Mouse (Mus musculus) kidney, embryonic 14.5 days (tissue): ENCODE data around the gene Gm26602. TPM values are rescaled to one million over a fixed set of nuclear protein-coding genes. Genes with fewer than 3 reads are reported as not detected.
"Not testable (repeated sequence)": the region's sequence is repeated elsewhere in the genome, so short reads cannot be mapped to it uniquely, and the experiment has no call there.

Source experiments
- ATAC-seq: fragments of 200-750 bp; cut with Nextera tagmentation; 2 replicates; pipeline ENCODE4 v1.8.0; 2017; ENCODE audit warnings: moderate number of reproducible peaks, mild to moderate bottlenecking, moderate TSS enrichment, moderate library complexity; ENCODE audit not compliant: low FRiP score, low TSS enrichment
- H3K27ac ChIP-seq: fragments of 300-500 bp; sonication (generic); 2 replicates; pipeline ENCODE4 v1.5.1; 2014; ENCODE audit warnings: low read depth, mild to moderate bottlenecking, low read length, moderate library complexity, mixed read lengths
- H3K27me3 ChIP-seq: fragments of 300-500 bp; sonication (generic); 2 replicates; pipeline ENCODE4 v1.6.1; 2014; ENCODE audit warnings: mild to moderate bottlenecking, low read length; ENCODE audit not compliant: control insufficient read depth, insufficient read depth
- H3K36me3 ChIP-seq: fragments of 300-500 bp; sonication (generic); 2 replicates; pipeline ENCODE4 v1.6.1; 2014; ENCODE audit warnings: low read length, mixed read lengths; ENCODE audit not compliant: control insufficient read depth, insufficient read depth
- H3K4me1 ChIP-seq: fragments of 300-500 bp; sonication (generic); 2 replicates; pipeline ENCODE4 v1.6.1; 2014; ENCODE audit warnings: low read length, mixed read lengths; ENCODE audit not compliant: control insufficient read depth, insufficient read depth
- H3K4me2 ChIP-seq: fragments of 300-500 bp; sonication (generic); replicated peaks from 2 replicates; pipeline ENCODE4 v1.6.1; 2014; ENCODE audit warnings: low read depth, mild to moderate bottlenecking, low read length
- H3K4me3 ChIP-seq: fragments of 300-500 bp; sonication (generic); 2 replicates; pipeline ENCODE4 v1.5.1; 2014; ENCODE audit warnings: mild to moderate bottlenecking, low read length
- H3K9ac ChIP-seq: fragments of 300-500 bp; sonication (generic); 2 replicates; pipeline ENCODE4 v1.6.1; 2014; ENCODE audit warnings: low read depth, mild to moderate bottlenecking, low read length, moderate library complexity
- H3K9me3 ChIP-seq: fragments of 300-500 bp; sonication (generic); 2 replicates; pipeline ENCODE4 v1.6.1; 2016; ENCODE audit warnings: low read length; ENCODE audit not compliant: control insufficient read depth
- WGBS: fragments of 180-500 bp; shearing (Covaris S2); extraction: QIAGEN DNeasy Blood & Tissue Kit; methylation state at CpG from one replicate; pipeline ENCODE4 v1.1.7; 2014; 5-methylcytosine and 5-hydroxymethylcytosine counted together
- polyA plus RNA-seq: library from polyadenylated mRNA; unstranded; fragments of >200 nt; fragmentation: Nextera tagmentation; extraction: Ambion mirVana; gene quantifications from 2 replicates; pipeline ENCODE4 v1.2.1, GENCODE M21; 2014

Gene Gm26602
- polyA plus RNA-seq, 1 experiment from 2014 or later, result 10.8 TPM

GRCm38 (mm10) chr10:79881981-79882380 lies 28.7 kb upstream of the Gm26602 start:
- no peaks in the 10 kb centered on the region for H3K9me3 ChIP-seq
- ATAC-seq, result 0 out of 2 replicates have a peak, but pooled peaks have one; percentile 30
- H3K4me3 ChIP-seq, result peak overlapping the region; percentile 17; the same call in 1 of the 2 replicates
- no peak overlapping the region for H3K27ac ChIP-seq
- H3K9ac ChIP-seq, result peak overlapping the region; percentile 29; the same call in 1 of the 2 replicates
- H3K27me3 ChIP-seq, result no peaks in the 10 kb centered on the region
- 7% methylated on average over 22 of the region's 22 CpGs for WGBS
- H3K4me1 ChIP-seq, result peaks cover 30% of the 10 kb centered on the region; the same call in 1 of the 2 replicates
- peak overlapping the region; percentile 41 for H3K4me2 ChIP-seq
- no peaks in the 10 kb centered on the region for H3K36me3 ChIP-seq

- H3K4me3 ChIP-seq, result no peak overlapping the region
- ATAC-seq, result 0 out of 2 replicates have a peak, but pooled peaks have one; percentile 4
- H3K4me1 ChIP-seq, result peaks cover 25% of the 10 kb centered on the region; the same call in 1 of the 2 replicates
- no peaks in the 10 kb centered on the region for H3K36me3 ChIP-seq
- 0 out of 2 replicates have a peak overlapping the region, but pooled peaks have one; percentile 13 for H3K4me2 ChIP-seq
- WGBS, result 13% methylated on average over 22 of the region's 22 CpGs
- H3K9ac ChIP-seq, result peak overlapping the region; percentile 19; the same call in 1 of the 2 replicates
- H3K9me3 ChIP-seq, result no peaks in the 10 kb centered on the region
- no peaks in the 10 kb centered on the region for H3K27me3 ChIP-seq
- H3K27ac ChIP-seq, result no peak overlapping the region
These were observed 27.2 kb upstream of the Gm26602 start for GRCm38 (mm10) chr10:79883297-79884084.

GRCm38 (mm10) chr10:79884446-79884845 lies 26.2 kb upstream of the Gm26602 start:
- no peak overlapping the region for H3K27ac ChIP-seq
- H3K9me3 ChIP-seq, result no peaks in the 10 kb centered on the region
- no peak overlapping the region for H3K4me2 ChIP-seq
- no peaks in the 10 kb centered on the region for H3K27me3 ChIP-seq
- no peak overlapping the region for H3K9ac ChIP-seq
- 61% methylated on average over 4 of the region's 4 CpGs for WGBS
- ATAC-seq, result no peak
- H3K36me3 ChIP-seq, result no peaks in the 10 kb centered on the region
- H3K4me1 ChIP-seq, result peaks cover 25% of the 10 kb centered on the region; the same call in 1 of the 2 replicates
- H3K4me3 ChIP-seq, result no peak overlapping the region

GRCm38 (mm10) chr10:79884938-79885337 lies 25.7 kb upstream of the Gm26602 start:
- H3K9me3 ChIP-seq, H3K9ac ChIP-seq, ATAC-seq, H3K36me3 ChIP-seq, H3K4me2 ChIP-seq, H3K4me3 ChIP-seq, H3K27me3 ChIP-seq, H3K27ac ChIP-seq: not testable (repeated sequence)
- H3K4me1 ChIP-seq, result peaks cover 25% of the 10 kb centered on the region; the same call in 1 of the 2 replicates
- WGBS, result 52% methylated on average over 2 of the region's 3 CpGs

GRCm38 (mm10) chr10:79886054-79886453 lies 24.6 kb upstream of the Gm26602 start, which contains the start of gene Elane:
Elane (plus strand) TSS chr10:79886247.
- no peak within 1 kb of the TSS for H3K4me3 ChIP-seq
- no peak for ATAC-seq
- H3K27ac ChIP-seq, result no peak within 1 kb of the TSS
- H3K4me1 ChIP-seq, result peaks cover 17% of the 10 kb centered on the region; the same call in 1 of the 2 replicates
- no peaks in the 10 kb centered on the region for H3K36me3 ChIP-seq
- 84% methylated on average over 6 of the region's 6 CpGs for WGBS
- no peak within 1 kb of the TSS for H3K9ac ChIP-seq
- no peaks in the 10 kb centered on the region for H3K9me3 ChIP-seq
- peaks cover 2% of the 10 kb centered on the region; the same call in 1 of the 2 replicates for H3K27me3 ChIP-seq
- H3K4me2 ChIP-seq, result no peak within 1 kb of the TSS

GRCm38 (mm10) chr10:79886611-79887010 lies 24.0 kb upstream of the Gm26602 start:
- H3K4me2 ChIP-seq, result no peak overlapping the region
- no peaks in the 10 kb centered on the region for H3K9me3 ChIP-seq
- WGBS, result 77% methylated on average over 8 of the region's 8 CpGs
- no peak overlapping the region for H3K27ac ChIP-seq
- no peak overlapping the region for H3K9ac ChIP-seq
- H3K4me1 ChIP-seq, result peaks cover 16% of the 10 kb centered on the region; the same call in 1 of the 2 replicates
- H3K36me3 ChIP-seq, result no peaks in the 10 kb centered on the region
- no peak for ATAC-seq
- H3K4me3 ChIP-seq, result no peak overlapping the region
- peaks cover 2% of the 10 kb centered on the region; the same call in 1 of the 2 replicates for H3K27me3 ChIP-seq

GRCm38 (mm10) chr10:79889386-79889785 lies 21.3 kb upstream of the Gm26602 start:
- ATAC-seq, result no peak
- H3K9me3 ChIP-seq, result no peaks in the 10 kb centered on the region
- 55% methylated on average over 2 of the region's 2 CpGs for WGBS
- no peak overlapping the region for H3K9ac ChIP-seq
- H3K4me2 ChIP-seq, result no peak overlapping the region
- H3K27ac ChIP-seq, result no peak overlapping the region
- peaks cover 2% of the 10 kb centered on the region; the same call in 1 of the 2 replicates for H3K27me3 ChIP-seq
- no peak overlapping the region for H3K4me3 ChIP-seq
- H3K4me1 ChIP-seq, result no peaks in the 10 kb centered on the region
- no peaks in the 10 kb centered on the region for H3K36me3 ChIP-seq

- Histone ChIP-seq H3K27ac (no peak within 1 kb of the TSS), H3K4me2 (no peak within 1 kb of the TSS), H3K4me1 (no peaks in the 10 kb centered on the region), H3K9me3 (no peaks in the 10 kb centered on the region), H3K27me3 (peaks cover 2% of the 10 kb centered on the region; the same call in 1 of the 2 replicates), H3K36me3 (peaks cover 9% of the 10 kb centered on the region), H3K4me3 (no peak within 1 kb of the TSS), H3K9ac (no peak within 1 kb of the TSS)
- no peak for ATAC-seq
- WGBS, result 30% methylated on average over 5 of the region's 5 CpGs
These were observed 20.0 kb upstream of the Gm26602 start, which contains the start of gene Cfd for GRCm38 (mm10) chr10:79890670-79891069. Cfd (plus strand) TSS chr10:79890853.
